Mouse (Mus musculus) ES-Bruce4 (cell line): ENCODE results near the gene Mrgprd.

Source experiments
- CTCF ChIP-seq: IDR thresholded peaks from one replicate; pipeline ENCODE4 v1.8.1; 2011; ENCODE audit warnings: low read depth, low read length
- EP300 ChIP-seq: IDR thresholded peaks from 2 replicates; pipeline ENCODE4 v1.6.1; 2011; ENCODE audit warnings: low read depth, low read length; ENCODE audit not compliant: insufficient read depth
- POLR2A ChIP-seq: IDR thresholded peaks from one replicate; pipeline ENCODE4 v1.8.1; 2011; ENCODE audit warnings: low read length; ENCODE audit not compliant: insufficient read depth

- TF ChIP-seq EP300: no peak
- no peak for TF ChIP-seq CTCF
- TF ChIP-seq POLR2A: no peak
Measured at GRCm38 (mm10) chr7:145283041-145283440, 31.6 kb upstream of the Mrgprd start.
